Mouse (Mus musculus): Measurements from ENCODE around the gene Acan. TPM values are rescaled to one million over a fixed set of nuclear protein-coding genes. Genes with fewer than 3 reads are reported as not detected.
A peak's percentile ranks its signal among the peaks of the same experiment; 100 is the strongest.

Gene Acan
- polyA plus RNA-seq, 1 experiment from 2014 or later, result not detected

DNA sequence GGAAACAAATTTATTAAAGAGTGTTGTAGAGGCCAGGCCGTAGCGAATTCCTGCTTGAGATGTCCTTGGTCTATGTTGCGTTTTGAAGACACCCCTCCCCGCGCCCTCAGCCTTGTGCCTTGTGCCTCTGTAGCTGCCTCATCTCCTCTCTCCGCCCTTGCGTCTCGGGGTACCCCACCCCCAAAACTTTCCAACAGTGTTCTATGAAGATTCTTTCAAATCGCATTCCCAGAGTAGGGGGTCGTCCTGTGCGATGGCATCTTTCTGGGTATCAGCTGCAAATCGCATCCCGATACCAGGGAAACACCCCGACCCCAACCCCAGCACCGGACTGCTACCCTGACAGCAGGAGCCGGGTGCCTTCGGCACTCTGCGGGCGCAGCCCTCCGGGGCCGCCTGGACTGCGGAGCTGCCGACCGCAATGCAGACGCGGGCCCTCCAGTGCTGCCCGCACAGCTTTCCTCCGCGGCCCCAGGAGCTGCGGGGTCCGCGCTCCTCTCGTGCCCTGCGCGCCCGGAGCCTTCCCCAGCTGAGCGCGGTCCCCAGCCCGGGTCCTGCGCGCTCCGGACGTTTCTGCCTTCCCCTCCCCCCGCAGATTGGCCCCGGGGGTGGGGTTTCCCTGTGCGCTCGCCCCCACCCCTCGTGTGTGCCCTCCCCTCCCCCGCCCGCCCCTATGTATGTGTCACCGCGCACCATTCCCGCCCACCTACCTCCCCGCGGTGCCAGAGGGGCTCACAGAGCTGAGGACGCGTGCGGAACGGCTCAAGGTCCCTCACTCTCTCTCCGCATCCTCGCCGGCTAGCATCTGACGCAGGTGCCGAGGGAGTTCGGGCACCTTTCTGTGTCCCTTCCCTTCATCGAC is 531 bp upstream of the Acan start:
- peaks cover 47% of the 10 kb centered on the region for H3K27me3 ChIP-seq (replicated peaks; ENCODE audit: control insufficient read depth, insufficient read depth, low read length)

DNA sequence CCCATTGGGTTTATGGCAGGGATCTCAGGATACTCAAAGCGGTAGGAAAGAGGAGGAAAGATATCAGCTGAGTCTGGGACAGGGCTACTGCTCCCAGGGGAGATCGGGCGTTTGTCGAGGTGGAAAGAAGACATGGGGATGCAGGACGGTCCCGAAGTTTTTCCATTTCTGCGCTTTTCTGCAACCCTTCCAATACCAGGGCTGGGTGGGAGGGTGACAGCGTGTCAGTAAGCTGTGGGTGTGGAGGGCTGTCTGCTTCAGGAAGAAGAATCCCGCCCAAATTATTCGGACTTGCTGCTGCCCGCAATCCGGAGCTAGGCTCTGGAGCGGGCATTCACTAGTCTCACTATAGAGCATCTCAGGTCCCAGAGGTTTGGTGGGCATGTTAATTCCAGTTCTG is 828 bp downstream of the Acan start:
- Histone ChIP-seq H3K27me3 (replicated peaks; ENCODE audit: control insufficient read depth, insufficient read depth, low read length) (peaks cover 47% of the 10 kb centered on the region), H3K9ac (ENCODE audit: low read depth, low read length) (no peak overlapping the region), H3K4me1 (replicated peaks; ENCODE audit: control insufficient read depth, insufficient read depth, low read length) (no peaks in the 10 kb centered on the region), H3K4me2 (replicated peaks; ENCODE audit: low read depth) (no peak overlapping the region), H3K36me3 (ENCODE audit: control insufficient read depth, insufficient read depth) (no peaks in the 10 kb centered on the region), H3K27ac (ENCODE audit: low read depth, low read length) (no peak overlapping the region), H3K9me3 (ENCODE audit: control insufficient read depth) (no peaks in the 10 kb centered on the region), H3K4me3 (ENCODE audit: low read depth, low read length) (no peak overlapping the region)
- WGBS, result 16% methylated on average over 13 of the region's 13 CpGs
- TF ChIP-seq CTCF (IDR thresholded peaks at IDR 0.05; ENCODE audit: low read depth), result no peak
- ATAC-seq, result no peak

More for the DNA sequence above, 531 bp upstream of the Acan start:
- no peak for TF ChIP-seq CTCF (IDR thresholded peaks at IDR 0.05; ENCODE audit: low read depth)
- ATAC-seq, result no peak
- Histone ChIP-seq H3K4me3 (ENCODE audit: low read depth, low read length) (peak overlapping the region; percentile 24), H3K4me2 (replicated peaks; ENCODE audit: low read depth) (peak overlapping the region; percentile 57), H3K9ac (ENCODE audit: low read depth, low read length) (no peak overlapping the region), H3K27ac (ENCODE audit: low read depth, low read length) (no peak overlapping the region), H3K4me1 (replicated peaks; ENCODE audit: control insufficient read depth, insufficient read depth, low read length) (no peaks in the 10 kb centered on the region), H3K9me3 (ENCODE audit: control insufficient read depth) (no peaks in the 10 kb centered on the region), H3K36me3 (ENCODE audit: control insufficient read depth, insufficient read depth) (no peaks in the 10 kb centered on the region)
- 2% methylated on average over 63 of the region's 66 CpGs for WGBS

DNA sequence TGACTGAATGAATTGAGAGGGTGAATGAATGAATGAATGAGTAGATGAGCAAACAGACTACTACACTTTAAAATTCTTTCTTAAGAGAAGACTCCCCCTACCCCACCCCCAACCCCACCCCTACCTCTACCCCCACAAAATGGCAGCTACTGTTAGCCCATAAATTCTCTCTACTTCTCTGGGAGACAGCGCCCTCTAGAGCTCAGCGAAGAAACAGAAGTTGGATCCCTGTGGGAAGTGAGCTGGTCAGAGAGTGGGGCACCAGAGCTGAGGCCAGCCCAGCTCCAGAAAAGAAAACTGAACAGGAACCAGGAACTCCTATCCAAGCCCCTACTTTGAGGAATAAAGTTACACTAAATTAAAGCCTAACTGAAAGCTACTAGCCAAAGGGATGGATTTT is 5.3 kb downstream of the Acan start:
- no peak overlapping the region for H3K9ac ChIP-seq (ENCODE audit: low read depth, low read length)
- H3K4me1 ChIP-seq (replicated peaks; ENCODE audit: control insufficient read depth, insufficient read depth, low read length), result no peaks in the 10 kb centered on the region
- no peak for ATAC-seq
- H3K36me3 ChIP-seq (ENCODE audit: control insufficient read depth, insufficient read depth), result no peaks in the 10 kb centered on the region
- TF ChIP-seq CTCF (IDR thresholded peaks at IDR 0.05; ENCODE audit: low read depth), result peak; percentile 48
- no peak overlapping the region for H3K4me2 ChIP-seq (replicated peaks; ENCODE audit: low read depth)
- peaks cover 21% of the 10 kb centered on the region for H3K27me3 ChIP-seq (replicated peaks; ENCODE audit: control insufficient read depth, insufficient read depth, low read length)
- H3K9me3 ChIP-seq (ENCODE audit: control insufficient read depth), result no peaks in the 10 kb centered on the region
- WGBS, result 21% methylated on average over 2 of the region's 2 CpGs
- H3K27ac ChIP-seq (ENCODE audit: low read depth, low read length), result no peak overlapping the region
- H3K4me3 ChIP-seq (ENCODE audit: low read depth, low read length), result no peak overlapping the region

DNA sequence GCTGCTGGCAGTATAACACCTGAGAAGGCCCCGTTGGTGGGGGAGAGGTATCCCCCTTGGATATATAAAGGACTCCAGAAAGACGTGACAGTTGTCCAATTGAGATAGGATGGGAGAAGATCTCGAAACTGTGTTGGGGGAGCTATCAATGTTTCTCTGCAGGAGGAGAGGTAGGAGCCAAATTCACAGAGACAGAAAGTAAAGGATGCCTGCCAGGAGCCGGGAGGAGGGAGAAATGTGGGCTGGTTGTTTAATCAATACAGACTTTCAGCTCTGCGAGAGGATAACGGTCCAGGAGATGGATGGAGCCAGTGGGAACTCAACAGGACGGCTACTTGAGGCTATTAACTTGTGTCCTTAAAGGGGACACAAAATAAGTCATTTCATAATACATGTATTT is 14.2 kb downstream of the Acan start:
- Histone ChIP-seq H3K4me3 (ENCODE audit: low read depth, low read length) (no peak overlapping the region), H3K4me2 (replicated peaks; ENCODE audit: low read depth) (no peak overlapping the region), H3K36me3 (ENCODE audit: control insufficient read depth, insufficient read depth) (no peaks in the 10 kb centered on the region), H3K9ac (ENCODE audit: low read depth, low read length) (no peak overlapping the region), H3K27ac (ENCODE audit: low read depth, low read length) (no peak overlapping the region), H3K9me3 (ENCODE audit: control insufficient read depth) (no peaks in the 10 kb centered on the region), H3K27me3 (replicated peaks; ENCODE audit: control insufficient read depth, insufficient read depth, low read length) (no peaks in the 10 kb centered on the region), H3K4me1 (replicated peaks; ENCODE audit: control insufficient read depth, insufficient read depth, low read length) (no peaks in the 10 kb centered on the region)
- ATAC-seq, result no peak
- 58% methylated on average over 7 of the region's 7 CpGs for WGBS
- no peak for TF ChIP-seq CTCF (IDR thresholded peaks at IDR 0.05; ENCODE audit: low read depth)

DNA sequence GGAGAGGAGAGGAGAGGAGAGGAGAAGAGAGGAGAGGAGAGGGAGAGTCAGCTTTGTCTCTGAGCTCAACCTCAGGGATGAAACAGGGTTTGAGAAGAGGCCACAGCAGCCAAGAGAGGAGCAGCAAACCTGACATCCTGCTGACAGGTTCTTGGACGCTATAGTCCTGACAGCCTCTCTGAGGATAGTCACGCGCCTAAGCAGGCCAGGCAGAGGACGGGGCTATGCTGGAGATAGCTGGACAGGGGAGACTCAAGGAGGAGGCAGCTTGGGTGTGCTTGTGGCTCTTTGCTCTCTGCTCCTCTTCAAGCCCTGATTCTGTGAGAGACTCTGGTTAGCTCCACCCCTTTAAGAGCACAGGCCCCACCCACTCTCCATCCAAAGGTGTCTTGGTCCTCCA is 14.9 kb downstream of the Acan start:
- Histone ChIP-seq H3K4me2 (replicated peaks; ENCODE audit: low read depth) (no peak overlapping the region), H3K27me3 (replicated peaks; ENCODE audit: control insufficient read depth, insufficient read depth, low read length) (no peaks in the 10 kb centered on the region), H3K9me3 (ENCODE audit: control insufficient read depth) (no peaks in the 10 kb centered on the region), H3K36me3 (ENCODE audit: control insufficient read depth, insufficient read depth) (no peaks in the 10 kb centered on the region), H3K9ac (ENCODE audit: low read depth, low read length) (no peak overlapping the region), H3K27ac (ENCODE audit: low read depth, low read length) (no peak overlapping the region), H3K4me1 (replicated peaks; ENCODE audit: control insufficient read depth, insufficient read depth, low read length) (no peaks in the 10 kb centered on the region), H3K4me3 (ENCODE audit: low read depth, low read length) (no peak overlapping the region)
- no peak for TF ChIP-seq CTCF (IDR thresholded peaks at IDR 0.05; ENCODE audit: low read depth)
- WGBS, result 55% methylated on average over 4 of the region's 4 CpGs
- ATAC-seq, result no peak

DNA sequence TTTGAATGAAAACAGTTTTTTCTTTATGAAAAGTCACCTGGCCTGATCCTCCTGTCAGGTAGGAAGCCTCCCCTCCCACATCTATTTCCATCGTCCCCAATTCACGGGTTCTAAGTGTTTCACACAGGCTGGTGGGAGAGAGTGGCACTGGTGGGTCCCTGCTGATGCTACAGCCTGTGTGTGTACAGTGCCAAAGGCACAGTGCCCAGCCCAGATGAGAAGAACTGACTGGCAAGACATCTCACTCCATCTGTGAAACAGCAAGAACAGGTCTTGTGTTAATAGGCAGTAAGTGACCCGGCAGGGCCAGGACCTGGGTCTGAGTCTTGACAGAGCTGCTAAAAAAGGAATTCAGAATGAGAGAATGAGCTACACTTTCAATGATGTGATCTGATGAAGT is 25.9 kb downstream of the Acan start:
- no peak for ATAC-seq
- Histone ChIP-seq H3K4me1 (replicated peaks; ENCODE audit: control insufficient read depth, insufficient read depth, low read length) (no peaks in the 10 kb centered on the region), H3K4me3 (ENCODE audit: low read depth, low read length) (no peak overlapping the region), H3K9ac (ENCODE audit: low read depth, low read length) (no peak overlapping the region), H3K9me3 (ENCODE audit: control insufficient read depth) (no peaks in the 10 kb centered on the region), H3K27me3 (replicated peaks; ENCODE audit: control insufficient read depth, insufficient read depth, low read length) (no peaks in the 10 kb centered on the region), H3K4me2 (replicated peaks; ENCODE audit: low read depth) (no peak overlapping the region), H3K27ac (ENCODE audit: low read depth, low read length) (no peak overlapping the region), H3K36me3 (ENCODE audit: control insufficient read depth, insufficient read depth) (no peaks in the 10 kb centered on the region)
- no peak for TF ChIP-seq CTCF (IDR thresholded peaks at IDR 0.05; ENCODE audit: low read depth)
- WGBS, result 59% methylated on average over 3 of the region's 3 CpGs
